Mouse (Mus musculus) brain, embryonic 14.5 days (tissue): ENCODE measurements at regions not wholly inside any gene's neighbourhood (a gene's known extent, or its start where the extent isn't known, plus 50 kb on each side); places are given as distances from the start of the nearest gene placed in this dataset.

Source experiments
- CTCF ChIP-seq: fragments of 200-500 bp; IDR thresholded peaks from 2 replicates; pipeline ENCODE4 v1.5.1; 2012; ENCODE audit warnings: inconsistent platforms, mild to moderate bottlenecking, moderate library complexity, borderline replicate concordance; ENCODE audit not compliant: insufficient read depth, insufficient read length; ENCODE audit errors: extremely low read depth
- POLR2A ChIP-seq: fragments of 200-500 bp; IDR thresholded peaks from 2 replicates; pipeline ENCODE4 v1.6.1; 2012; ENCODE audit warnings: mild to moderate bottlenecking, inconsistent platforms, borderline replicate concordance; ENCODE audit not compliant: poor library complexity, insufficient read depth, insufficient read length, severe bottlenecking; ENCODE audit errors: extremely low read depth

DNA sequence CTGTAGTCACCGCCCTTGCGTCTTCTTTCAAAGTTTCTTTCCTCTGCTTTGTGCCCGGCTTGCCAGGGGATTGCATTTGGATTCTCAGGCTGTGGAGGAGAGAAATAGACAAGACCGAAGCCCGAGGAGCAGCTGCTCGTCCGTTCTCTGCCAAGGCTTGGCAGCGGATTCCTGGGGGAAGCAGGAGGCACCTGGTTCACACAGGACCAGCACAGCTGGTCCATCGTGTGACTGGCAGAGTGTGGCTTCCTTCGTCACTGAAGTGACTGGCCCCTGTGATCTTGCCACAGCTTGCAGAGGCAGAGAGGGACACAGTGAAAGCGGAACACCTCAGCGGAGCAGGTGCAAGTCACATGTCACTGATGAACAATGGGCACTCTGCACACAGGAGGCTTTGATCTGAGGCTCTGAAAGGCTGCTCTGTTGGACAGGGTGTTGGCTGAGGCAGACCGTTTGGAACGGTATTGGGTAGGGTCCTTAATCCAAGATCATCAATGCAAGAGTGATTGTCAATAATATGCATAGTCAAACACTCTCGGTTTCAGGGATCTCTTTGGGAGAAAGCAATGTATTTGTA lies 214.5 kb downstream of the Rnf144b start:
- no peak for TF ChIP-seq CTCF
- no peak for TF ChIP-seq POLR2A
